Mouse (Mus musculus) cortical plate, adult 2 months (tissue): ENCODE data around the gene Sprr4.

Experiments
- CTCF ChIP-seq: fragments of 200-500 bp; IDR thresholded peaks from 2 replicates; pipeline ENCODE4 v1.5.1; 2011; ENCODE audit warnings: mild to moderate bottlenecking, control low read depth, low read length; ENCODE audit not compliant: insufficient read depth; ENCODE audit errors: extremely low read depth
- POLR2A ChIP-seq: fragments of 200-500 bp; IDR thresholded peaks from 2 replicates; pipeline ENCODE4 v1.6.1; 2011; ENCODE audit warnings: mild to moderate bottlenecking, low read length, control low read depth; ENCODE audit not compliant: insufficient read depth; ENCODE audit errors: extremely low read depth

DNA sequence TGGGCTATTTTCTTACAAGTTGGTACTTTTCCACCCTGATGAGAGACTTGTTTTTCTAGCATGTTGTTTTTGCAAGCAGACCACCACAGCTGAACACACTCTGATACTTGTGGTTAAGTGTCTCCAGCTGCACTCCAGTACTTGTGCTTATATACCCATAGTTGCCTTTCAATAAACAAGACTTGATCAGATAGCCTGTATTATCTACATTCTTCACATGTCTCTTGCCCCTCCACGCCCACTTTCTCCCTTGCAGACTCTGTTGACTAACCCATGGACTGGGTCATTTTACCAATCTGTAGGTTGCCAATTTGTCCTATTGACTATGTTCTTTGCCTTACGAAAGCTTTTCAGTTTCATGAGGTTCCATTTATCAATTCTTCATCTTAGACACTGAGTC is 30.2 kb downstream of the Sprr4 start:
- TF ChIP-seq CTCF = no peak
- no peak for TF ChIP-seq POLR2A
